Mouse (Mus musculus) thymus, adult 2 months (tissue): Measurements from ENCODE around the gene Cacng6. TPM values are rescaled to one million over a fixed set of nuclear protein-coding genes. Genes with fewer than 3 reads are reported as not detected.

ENCODE experiments used
- DNase-seq: peaks from one replicate; pipeline ENCODE4 v3.0.0; 2021
- H3K27ac ChIP-seq: fragments of 200-500 bp; 2 replicates; pipeline ENCODE4 v1.5.1; 2012; ENCODE audit warnings: low read length, control low read depth; ENCODE audit not compliant: control insufficient read depth, insufficient read depth
- H3K27me3 ChIP-seq: fragments of 200-500 bp; 2 replicates; pipeline ENCODE4 v1.6.1; 2012; ENCODE audit warnings: mild to moderate bottlenecking, low read length, moderate library complexity, mixed read lengths; ENCODE audit not compliant: control insufficient read depth, insufficient read depth
- H3K36me3 ChIP-seq: fragments of 200-500 bp; 2 replicates; pipeline ENCODE4 v1.6.1; 2012; ENCODE audit warnings: mild to moderate bottlenecking, low read length, moderate library complexity; ENCODE audit not compliant: control insufficient read depth, insufficient read depth
- H3K4me1 ChIP-seq: fragments of 200-500 bp; replicated peaks from 2 replicates; pipeline ENCODE4 v1.6.1; 2012; ENCODE audit warnings: low read length; ENCODE audit not compliant: control insufficient read depth, insufficient read depth
- H3K4me3 ChIP-seq: fragments of 200-500 bp; 2 replicates; pipeline ENCODE4 v1.5.1; 2012; ENCODE audit warnings: mild to moderate bottlenecking, low read length, control low read depth, moderate library complexity; ENCODE audit not compliant: control insufficient read depth, insufficient read depth
- CTCF ChIP-seq: fragments of 200-500 bp; IDR thresholded peaks from 2 replicates; pipeline ENCODE4 v1.5.1; 2012; ENCODE audit warnings: mild to moderate bottlenecking, control low read depth, low read length, moderate library complexity, borderline replicate concordance; ENCODE audit not compliant: control insufficient read depth, poor library complexity, insufficient read depth; ENCODE audit errors: extremely low read depth
- POLR2A ChIP-seq: fragments of 200-500 bp; IDR thresholded peaks from 2 replicates; pipeline ENCODE4 v1.6.1; 2012; ENCODE audit warnings: mild to moderate bottlenecking, low read length, control low read depth, moderate library complexity; ENCODE audit not compliant: control insufficient read depth, poor library complexity, insufficient read depth; ENCODE audit errors: extremely low read depth
- WGBS: fragments of 180-500 bp; shearing (Covaris S2); methylation state at CpG from one replicate; pipeline ENCODE4 v1.1.7; 2018; 5-methylcytosine and 5-hydroxymethylcytosine counted together
- polyA plus RNA-seq: library from polyadenylated mRNA; depleted of rRNA; stranded (reverse); fragments of >200 nt; gene quantifications from 2 replicates; pipeline ENCODE4 v1.2.3, GENCODE M21; 2012; rRNA removed

Cacng6 gene
- polyA plus RNA-seq, 1 experiment = 0.40 TPM

- H3K27ac ChIP-seq = no peak overlapping the region
- TF ChIP-seq POLR2A (no peak), CTCF (no peak)
- H3K27me3 ChIP-seq = no peaks in the 10 kb centered on the region
- DNase-seq = no peak
- H3K4me3 ChIP-seq = no peak overlapping the region
- no peaks in the 10 kb centered on the region for H3K4me1 ChIP-seq
- WGBS = 84% methylated on average over 2 of the region's 2 CpGs
- H3K36me3 ChIP-seq = no peaks in the 10 kb centered on the region
These were observed 44.6 kb downstream of the Cacng6 start for GRCm38 (mm10) chr7:3468614-3469013.

DNA sequence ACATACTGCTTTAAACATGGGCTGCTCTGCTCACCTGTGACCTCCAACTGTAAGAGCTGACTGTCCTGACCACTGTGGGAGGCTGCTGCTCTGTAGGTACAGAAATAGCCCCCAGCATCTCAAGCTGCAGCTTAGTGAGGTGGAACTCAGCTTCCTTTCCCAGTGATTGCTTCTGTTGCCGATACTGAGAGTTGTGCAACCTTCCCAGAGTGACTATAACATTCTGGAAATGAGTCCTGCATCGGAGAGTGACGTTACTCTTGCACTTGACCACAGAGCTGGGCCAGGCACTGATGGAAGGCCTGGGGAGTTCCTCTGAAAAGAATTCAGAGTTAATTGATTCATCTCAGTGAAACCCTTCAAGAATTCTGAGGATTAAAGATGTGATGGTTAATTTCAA lies 48.8 kb downstream of the Cacng6 start:
- 91% methylated on average over 3 of the region's 3 CpGs for WGBS
- Histone ChIP-seq H3K4me3 (no peak overlapping the region), H3K36me3 (no peaks in the 10 kb centered on the region), H3K27me3 (no peaks in the 10 kb centered on the region), H3K4me1 (no peaks in the 10 kb centered on the region), H3K27ac (no peak overlapping the region)
- no peak for TF ChIP-seq CTCF
- TF ChIP-seq POLR2A = no peak
- DNase-seq = no peak

GRCm38 (mm10) chr7:3474291-3475080 lies 50.5 kb downstream of the Cacng6 start:
- Histone ChIP-seq H3K4me3 (no peak overlapping the region), H3K27ac (no peak overlapping the region), H3K36me3 (no peaks in the 10 kb centered on the region), H3K27me3 (no peaks in the 10 kb centered on the region), H3K4me1 (no peaks in the 10 kb centered on the region)
- no peak for DNase-seq
- WGBS = 38% methylated on average over 19 of the region's 19 CpGs
- TF ChIP-seq POLR2A (no peak), CTCF (no peak)

GRCm38 (mm10) chr7:3476728-3477127 lies 52.7 kb downstream of the Cacng6 start:
- WGBS = 85% methylated on average over 5 of the region's 5 CpGs
- no peak overlapping the region for H3K27ac ChIP-seq

GRCm38 (mm10) chr7:3481948-3482608 lies 58.1 kb downstream of the Cacng6 start:
- Histone ChIP-seq H3K4me3 (no peak overlapping the region), H3K27me3 (no peaks in the 10 kb centered on the region), H3K27ac (no peak overlapping the region), H3K36me3 (no peaks in the 10 kb centered on the region), H3K4me1 (no peaks in the 10 kb centered on the region)
- WGBS = 20% methylated on average over 6 of the region's 6 CpGs
- DNase-seq = no peak
- TF ChIP-seq CTCF = no peak
- no peak for TF ChIP-seq POLR2A

More at GRCm38 (mm10) chr7:3476728-3477127, 52.7 kb downstream of the Cacng6 start:
- DNase-seq = no peak
- no peak for TF ChIP-seq POLR2A
- Histone ChIP-seq H3K4me3 (no peak overlapping the region), H3K36me3 (no peaks in the 10 kb centered on the region), H3K4me1 (no peaks in the 10 kb centered on the region), H3K27me3 (no peaks in the 10 kb centered on the region)

Other genes with a start within 250 kb of the Cacng6 start
- 0.11 and 0.13 TPM in 2 replicates for gene Nlrp12, start 174.5 kb upstream of the Cacng6 start, polyA plus RNA-seq
- gene Myadm, start 135.1 kb upstream of the Cacng6 start, polyA plus RNA-seq = 62.1 and 86.4 TPM in 2 replicates
- 0.86 and 0.94 TPM in 2 replicates for gene Prkcg, start 135.0 kb upstream of the Cacng6 start, polyA plus RNA-seq
- 2.6 and 2.7 TPM in 2 replicates for gene Cacng7, start 91.2 kb upstream of the Cacng6 start, polyA plus RNA-seq
- gene Cacng8, start 33.5 kb upstream of the Cacng6 start, polyA plus RNA-seq = 0.82 and 0.88 TPM in 2 replicates
- 0.52 and 0.53 TPM in 2 replicates for gene Tarm1, start 78.4 kb downstream of the Cacng6 start, polyA plus RNA-seq
- gene Oscar, start 192.0 kb downstream of the Cacng6 start, polyA plus RNA-seq = 0.13 and 0.60 TPM in 2 replicates
- gene Ndufa3, start 193.2 kb downstream of the Cacng6 start, polyA plus RNA-seq = 231 and 311 TPM in 2 replicates
- gene Tfpt, start 205.7 kb downstream of the Cacng6 start, polyA plus RNA-seq = 9.4 and 12.5 TPM in 2 replicates
- 42.4 and 48.6 TPM in 2 replicates for gene Prpf31, start 205.8 kb downstream of the Cacng6 start, polyA plus RNA-seq
- 185 and 202 TPM in 2 replicates for gene Cnot3, start 221.1 kb downstream of the Cacng6 start, polyA plus RNA-seq
- 4.3 and 4.9 TPM in 2 replicates for gene Leng1, start 241.6 kb downstream of the Cacng6 start, polyA plus RNA-seq